Mouse (Mus musculus) liver, embryonic 14 days (tissue): Measurements from ENCODE around the gene Ighmbp2. TPM values are rescaled to one million over a fixed set of nuclear protein-coding genes. Genes with fewer than 3 reads are reported as not detected.

ENCODE experiments used
- polyA plus RNA-seq: library from polyadenylated mRNA; depleted of rRNA; stranded (reverse); fragments of >200 nt; gene quantifications from 2 replicates; pipeline ENCODE4 v1.2.3, GENCODE M21; 2012; rRNA removed

Ighmbp2 gene
- 1.5 and 1.6 TPM in 2 replicates for polyA plus RNA-seq

GRCm38 (mm10) chr19:3282572-3283467 lies at the start of gene Ighmbp2, which contains the start of gene Mrpl21:
TSS of gene Ighmbp2 (minus strand) at chr19:3283017.
TSS of gene Mrpl21 (plus strand) at chr19:3282901.

GRCm38 (mm10) chr19:3322261-3322969 lies 39.6 kb upstream of the Ighmbp2 start, which contains the start of gene Cpt1a:
TSS of gene Cpt1a (plus strand) at chr19:3322334.

Other genes with a start within 250 kb of the Ighmbp2 start
- 38.6 and 43.7 TPM in 2 replicates for gene Mrpl21, start 116 bp downstream of the Ighmbp2 start, polyA plus RNA-seq
- gene Cpt1a, start 39.3 kb upstream of the Ighmbp2 start, polyA plus RNA-seq: 4.7 and 5.2 TPM in 2 replicates
- 0.18 and 0.20 TPM in 2 replicates for gene Tesmin, start 105.8 kb upstream of the Ighmbp2 start, polyA plus RNA-seq
- 0.08 TPM in 1 of 2 replicates, not detected in the other for gene Gal, start 131.5 kb upstream of the Ighmbp2 start, polyA plus RNA-seq